Mouse (Mus musculus): Measurements from ENCODE around the gene Gm45716. TPM values are rescaled to one million over a fixed set of nuclear protein-coding genes. Genes with fewer than 3 reads are reported as not detected.

The Gm45716 gene
- total RNA-seq, 1 experiment from 2014 or later: 25.2 TPM

DNA sequence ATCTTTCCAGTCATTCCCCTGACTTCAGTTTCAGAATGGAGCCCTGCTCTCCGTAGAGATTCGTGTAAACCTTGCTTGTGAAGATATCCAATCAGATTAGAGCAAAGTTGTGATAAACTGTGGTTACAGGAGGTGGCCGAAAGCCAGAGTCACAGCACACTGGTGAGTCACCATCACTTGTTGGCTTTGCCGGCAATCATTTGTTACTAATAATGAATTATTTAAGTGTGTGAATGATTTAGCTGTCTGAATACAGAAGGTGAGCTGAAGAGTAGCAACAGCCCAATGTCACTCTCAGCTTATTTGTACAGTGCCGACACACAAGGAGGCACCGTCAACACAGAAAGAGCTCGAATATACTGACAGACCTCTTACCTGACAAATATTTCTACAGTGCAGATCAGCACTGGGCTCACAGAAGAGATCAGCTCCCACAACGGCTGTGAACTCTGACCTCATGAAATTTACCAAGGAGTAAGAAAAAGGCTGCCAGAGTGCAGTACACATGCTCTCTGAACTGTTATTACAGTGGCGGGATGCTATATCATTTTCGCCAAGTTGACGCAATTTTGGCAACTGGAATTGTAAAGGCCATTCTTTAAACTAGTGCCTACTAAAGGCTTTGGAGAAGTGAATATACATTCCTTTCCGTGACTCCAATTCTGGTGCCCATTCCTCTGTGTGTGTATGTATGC lies 9.2 kb downstream of the Gm45716 start:
- ATAC-seq (replicated peaks; ENCODE audit: insufficient number of reproducible peaks, low FRiP score, low TSS enrichment, poor library complexity, severe bottlenecking): no peak

DNA sequence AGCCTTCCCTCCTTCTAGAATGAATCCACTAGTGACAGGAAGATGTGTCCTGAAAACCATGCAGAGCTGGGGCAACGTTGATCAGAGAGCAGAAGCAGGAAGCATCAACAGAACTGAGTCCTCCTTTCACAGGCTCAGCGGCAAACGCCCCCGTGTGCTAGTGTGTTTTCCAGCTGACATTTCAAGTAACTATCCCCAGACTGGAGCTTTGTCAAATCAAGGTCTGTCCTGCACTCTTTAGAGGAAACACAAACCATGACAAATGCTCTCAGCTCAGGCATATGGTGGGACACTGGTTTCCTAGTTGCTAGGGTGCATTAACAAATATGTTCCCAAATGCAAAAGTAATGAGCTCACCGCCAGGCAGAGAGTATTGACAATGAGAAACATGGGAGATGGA lies 10.6 kb downstream of the Gm45716 start:
- ATAC-seq (replicated peaks; ENCODE audit: insufficient number of reproducible peaks, low FRiP score, low TSS enrichment, poor library complexity, severe bottlenecking): no peak

DNA sequence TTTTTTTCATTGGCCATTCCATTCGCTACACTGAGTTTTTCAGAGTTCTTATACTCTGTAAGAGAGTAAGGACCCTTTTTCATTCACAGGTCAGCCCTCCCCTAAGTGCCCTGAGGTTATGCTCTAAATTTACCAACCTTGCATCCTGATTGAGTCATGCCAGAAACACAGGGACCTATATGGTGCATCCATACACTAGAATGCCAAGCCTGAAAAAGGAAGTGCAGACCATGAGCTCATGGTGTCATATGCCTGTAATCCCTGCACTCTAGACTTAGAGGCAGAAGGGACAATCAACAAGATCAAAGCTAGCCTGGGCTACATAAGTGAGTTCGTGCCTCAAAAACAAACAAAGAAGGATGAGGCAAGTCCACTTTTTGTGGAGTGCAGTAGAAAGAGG lies 13.3 kb downstream of the Gm45716 start:
- no peak for ATAC-seq (replicated peaks; ENCODE audit: insufficient number of reproducible peaks, low FRiP score, low TSS enrichment, poor library complexity, severe bottlenecking)

DNA sequence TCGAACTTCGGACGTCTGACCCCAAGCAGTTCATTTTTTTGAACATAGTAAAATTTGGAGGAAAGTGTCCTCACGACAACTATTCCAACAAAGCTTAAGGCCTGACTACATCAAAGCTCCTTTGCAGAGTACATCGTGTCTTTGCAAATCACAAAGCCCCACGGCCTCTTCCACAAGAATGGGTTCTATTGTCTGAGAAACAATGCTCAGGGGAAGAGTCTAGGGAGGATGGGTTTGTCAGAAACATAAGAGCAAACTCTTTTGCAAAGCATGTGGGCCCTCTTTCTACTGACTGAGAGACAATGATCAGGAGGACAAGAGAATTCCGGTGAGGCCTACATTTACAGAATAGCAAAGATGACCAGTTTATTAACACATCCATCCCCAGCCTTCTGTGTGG lies 26.8 kb downstream of the Gm45716 start:
- no peak for ATAC-seq (replicated peaks; ENCODE audit: insufficient number of reproducible peaks, low FRiP score, low TSS enrichment, poor library complexity, severe bottlenecking)

DNA sequence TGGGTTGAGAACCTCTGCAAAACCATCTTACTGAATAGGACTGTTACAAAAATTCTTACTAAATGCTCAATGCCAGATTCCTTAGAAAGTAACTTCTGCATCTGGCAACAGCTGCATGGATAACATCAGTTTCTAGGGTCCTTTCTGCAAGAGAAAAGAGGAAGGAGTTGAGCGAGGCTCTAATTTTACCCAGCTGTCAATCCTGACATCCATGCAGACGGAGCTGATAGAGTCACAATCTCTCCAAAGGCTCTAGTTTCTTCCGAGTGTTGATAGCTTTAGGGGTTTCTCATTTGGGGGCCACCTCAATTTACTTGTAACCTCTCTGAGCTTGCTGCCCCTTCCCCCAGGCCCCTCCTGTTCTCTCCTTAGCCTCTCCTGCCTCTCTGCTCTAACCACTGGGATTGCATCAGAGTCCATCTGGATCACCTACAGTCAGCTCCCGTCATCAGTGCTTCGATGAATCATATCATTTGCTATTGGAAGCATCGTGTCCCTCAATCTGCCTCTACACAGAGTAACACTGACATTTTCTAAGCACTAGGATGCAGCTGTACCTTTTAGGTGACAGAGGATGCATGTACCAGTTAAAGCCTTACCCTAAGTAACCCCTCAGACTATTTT lies 32.7 kb downstream of the Gm45716 start:
- ATAC-seq (replicated peaks; ENCODE audit: insufficient number of reproducible peaks, low FRiP score, low TSS enrichment, poor library complexity, severe bottlenecking): no peak

DNA sequence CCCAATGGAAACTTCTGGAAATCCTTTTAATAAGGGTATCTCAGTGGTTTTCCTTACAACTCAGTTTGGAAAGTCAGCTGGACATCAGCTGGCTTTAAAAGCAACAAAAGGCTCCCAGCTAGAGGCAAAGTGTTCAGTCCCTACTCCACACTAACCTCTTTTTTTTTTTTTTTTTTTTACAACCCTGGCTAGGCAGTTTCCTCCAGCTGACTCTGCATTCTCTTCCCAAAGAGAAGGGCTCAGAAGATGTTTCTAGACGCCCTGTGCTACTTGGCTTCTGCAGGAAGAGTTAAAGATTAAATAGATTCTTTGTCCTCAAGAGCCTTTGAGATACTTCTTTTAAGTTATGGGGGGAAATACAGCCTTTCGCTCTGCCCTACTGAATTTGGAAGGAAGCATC lies 33.3 kb downstream of the Gm45716 start:
- ATAC-seq (replicated peaks; ENCODE audit: insufficient number of reproducible peaks, low FRiP score, low TSS enrichment, poor library complexity, severe bottlenecking): no peak

DNA sequence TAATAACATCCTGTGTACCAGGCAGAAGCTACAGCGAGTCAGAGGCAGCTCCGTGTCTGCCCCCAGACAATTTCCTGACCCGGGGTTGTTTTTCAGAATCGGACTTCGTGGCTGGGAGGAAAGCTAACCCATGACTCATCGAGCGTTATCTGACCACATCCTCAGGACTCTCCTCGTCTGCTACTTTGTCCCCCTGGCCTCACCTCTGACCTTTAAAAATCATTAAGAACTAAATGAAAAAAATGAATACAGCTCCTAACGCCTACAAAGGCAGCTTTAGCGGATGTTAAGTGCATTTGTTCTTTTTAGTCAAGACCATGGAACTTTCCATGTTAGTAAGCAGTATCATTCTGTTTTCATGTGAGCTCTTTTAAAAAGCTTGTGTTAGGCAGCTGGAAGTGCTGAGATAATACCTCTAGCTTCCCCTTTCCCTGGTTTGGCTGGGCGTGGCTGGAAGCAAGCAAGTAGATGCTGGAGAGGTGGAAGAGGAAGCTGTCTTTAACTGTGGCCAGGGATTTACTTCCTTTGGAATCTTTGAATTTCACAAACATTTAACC lies 37.5 kb downstream of the Gm45716 start:
- peak; percentile 85 for ATAC-seq (replicated peaks; ENCODE audit: insufficient number of reproducible peaks, low FRiP score, low TSS enrichment, poor library complexity, severe bottlenecking)

DNA sequence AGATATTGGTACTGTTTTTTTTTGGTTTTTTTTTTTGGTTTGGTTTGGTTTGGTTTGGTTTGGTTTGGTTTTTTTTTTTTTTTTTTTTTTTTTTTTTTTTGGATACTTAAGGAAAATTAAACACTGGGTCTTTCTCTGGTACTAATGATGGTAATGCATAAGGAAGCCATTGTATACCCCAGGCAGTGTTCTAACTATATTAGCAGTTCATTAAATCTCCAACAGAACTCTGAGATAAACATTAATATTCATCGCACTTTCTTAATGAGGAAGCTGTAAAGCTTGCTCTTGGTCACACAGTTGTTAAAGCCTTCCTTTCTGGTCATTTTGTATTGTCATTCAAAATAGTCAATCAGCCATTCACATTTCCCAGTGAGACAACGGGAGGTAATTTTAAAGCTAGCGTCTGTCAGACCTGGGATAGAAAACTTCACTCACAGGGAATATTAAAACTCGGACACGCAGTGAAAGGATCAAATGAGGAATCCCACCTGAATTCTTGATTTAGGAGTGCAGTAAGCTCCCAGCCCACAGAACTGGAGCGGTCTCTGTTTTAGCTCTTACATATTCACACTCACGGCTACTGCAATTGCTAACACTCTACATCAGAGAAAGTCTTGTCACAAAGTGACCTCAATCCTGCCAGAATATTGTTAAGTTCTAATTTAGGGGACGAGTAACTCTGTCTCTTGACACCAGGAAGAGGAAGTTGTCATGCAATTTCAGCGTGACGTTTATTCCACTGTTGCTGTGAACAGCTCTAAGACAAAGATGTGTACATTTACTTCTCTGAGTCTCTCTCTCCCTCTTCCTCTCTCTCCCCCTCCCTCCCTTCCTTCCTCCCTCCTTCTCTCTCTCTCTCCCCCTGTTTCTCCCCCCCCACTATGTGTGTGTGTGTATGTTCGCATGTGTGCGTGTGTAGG lies 39.8 kb downstream of the Gm45716 start:
- ATAC-seq (replicated peaks; ENCODE audit: insufficient number of reproducible peaks, low FRiP score, low TSS enrichment, poor library complexity, severe bottlenecking): 0 out of 2 replicates have a peak, but pooled peaks have one; percentile 17

DNA sequence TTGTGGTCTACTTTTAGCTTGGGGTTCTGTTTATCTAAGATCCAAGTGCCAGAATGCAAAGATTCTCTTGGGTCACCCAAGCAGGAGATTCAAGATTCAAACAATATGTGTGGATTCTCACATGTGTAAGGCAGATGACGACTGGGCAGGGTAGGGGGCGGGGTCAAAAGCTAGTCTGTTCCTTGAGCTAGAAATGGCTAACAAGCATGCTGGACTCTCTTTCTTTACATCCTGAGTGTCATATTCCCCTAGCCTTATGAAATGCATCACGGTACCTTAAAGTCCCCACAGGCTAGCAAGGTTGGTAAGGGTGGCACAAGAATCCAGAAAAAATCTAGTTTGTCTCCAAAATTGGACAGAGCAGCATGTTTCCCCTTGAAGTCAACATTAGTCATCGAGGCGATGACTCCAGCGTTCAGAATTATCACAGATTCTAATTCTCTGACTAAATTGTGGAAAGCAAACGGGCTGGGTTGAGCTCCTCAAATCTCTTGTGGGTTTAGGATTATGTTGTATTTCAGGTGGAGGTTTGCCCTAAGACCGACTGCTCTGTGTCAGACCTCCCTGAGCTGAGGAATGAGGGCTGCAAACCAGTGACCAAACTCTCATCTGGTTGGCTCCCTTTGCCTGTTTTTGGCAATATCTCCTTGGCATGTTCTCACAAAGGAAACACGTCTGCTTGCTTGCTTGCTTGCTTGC lies 40.9 kb downstream of the Gm45716 start:
- no peak for ATAC-seq (replicated peaks; ENCODE audit: insufficient number of reproducible peaks, low FRiP score, low TSS enrichment, poor library complexity, severe bottlenecking)

DNA sequence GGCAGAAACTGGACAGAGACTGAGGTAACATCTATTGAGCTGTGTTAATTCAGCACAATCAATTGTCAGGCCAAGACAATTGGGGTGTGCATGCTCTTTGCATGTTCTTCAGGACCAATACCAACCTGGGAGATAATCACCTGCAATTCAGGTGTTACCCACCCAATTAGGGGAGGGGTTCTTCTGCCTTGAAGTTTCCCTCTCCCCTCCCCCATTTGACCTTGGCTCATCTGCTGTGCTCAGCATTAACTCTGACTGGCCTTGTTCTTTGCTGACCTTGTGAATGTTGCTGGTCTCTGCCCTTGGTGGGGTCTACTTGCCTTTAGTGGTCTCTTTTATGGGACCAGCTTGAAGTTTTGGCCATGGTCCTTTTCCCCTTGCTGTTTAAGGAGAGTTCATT lies 42.3 kb downstream of the Gm45716 start:
- ATAC-seq (replicated peaks; ENCODE audit: insufficient number of reproducible peaks, low FRiP score, low TSS enrichment, poor library complexity, severe bottlenecking): no peak

DNA sequence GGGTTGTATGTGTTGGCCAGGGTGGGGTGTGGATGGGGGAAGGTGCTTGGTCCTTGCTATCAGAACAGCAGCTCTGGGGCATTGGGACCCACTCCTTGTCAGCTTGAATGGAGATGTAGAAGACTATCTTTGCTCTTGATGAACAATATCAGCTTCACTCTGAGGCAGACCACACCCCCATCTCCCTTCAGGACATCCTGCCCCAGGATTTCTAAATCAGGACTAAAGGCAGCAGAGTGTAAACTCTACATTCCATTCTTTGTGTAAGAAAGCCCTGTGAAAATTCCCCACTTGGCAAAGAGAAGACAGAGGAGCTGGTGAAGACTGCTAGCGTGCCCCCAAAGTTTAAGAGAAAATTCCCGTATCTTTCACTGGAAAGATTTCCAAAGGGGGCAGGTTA lies 43.2 kb downstream of the Gm45716 start:
- ATAC-seq (replicated peaks; ENCODE audit: insufficient number of reproducible peaks, low FRiP score, low TSS enrichment, poor library complexity, severe bottlenecking): no peak

DNA sequence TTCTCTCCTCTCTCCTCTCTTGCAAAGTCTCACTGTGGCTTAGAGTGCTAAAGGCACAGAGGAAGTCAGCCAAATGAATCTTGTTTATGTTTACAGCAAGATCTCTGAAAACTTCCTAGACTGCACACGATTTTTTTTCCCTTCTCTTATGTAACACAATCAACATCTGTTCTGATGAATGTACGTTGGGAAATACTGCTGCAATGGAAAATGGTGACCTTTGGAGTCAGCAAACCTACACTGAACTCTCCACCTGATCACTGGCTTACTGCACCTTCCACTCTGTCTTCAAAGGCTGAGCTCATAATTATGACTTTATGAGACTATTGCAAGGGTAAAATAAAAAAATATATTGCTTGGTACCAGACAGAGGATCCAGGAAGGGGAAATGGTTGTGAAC lies 44.1 kb downstream of the Gm45716 start:
- ATAC-seq (replicated peaks; ENCODE audit: insufficient number of reproducible peaks, low FRiP score, low TSS enrichment, poor library complexity, severe bottlenecking): no peak

DNA sequence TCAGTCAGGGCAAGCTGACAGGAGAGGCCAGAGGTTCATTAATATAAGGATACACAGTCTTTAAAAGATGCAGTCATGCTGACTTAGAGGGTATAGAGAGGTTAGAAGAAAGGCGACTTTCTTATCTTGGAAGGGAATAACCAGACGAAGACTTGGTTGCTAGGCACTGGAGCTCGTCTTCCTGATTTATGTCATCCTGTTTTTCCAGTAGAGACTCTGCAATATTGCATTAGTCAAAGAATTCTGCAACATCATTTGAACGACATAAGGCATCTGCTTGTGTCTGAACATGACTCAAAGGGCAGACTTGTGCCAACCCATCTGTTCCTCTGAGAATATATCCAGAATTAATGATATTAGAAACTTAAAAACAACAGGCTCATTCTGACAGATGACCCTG lies 45.2 kb downstream of the Gm45716 start:
- ATAC-seq (replicated peaks; ENCODE audit: insufficient number of reproducible peaks, low FRiP score, low TSS enrichment, poor library complexity, severe bottlenecking): no peak

DNA sequence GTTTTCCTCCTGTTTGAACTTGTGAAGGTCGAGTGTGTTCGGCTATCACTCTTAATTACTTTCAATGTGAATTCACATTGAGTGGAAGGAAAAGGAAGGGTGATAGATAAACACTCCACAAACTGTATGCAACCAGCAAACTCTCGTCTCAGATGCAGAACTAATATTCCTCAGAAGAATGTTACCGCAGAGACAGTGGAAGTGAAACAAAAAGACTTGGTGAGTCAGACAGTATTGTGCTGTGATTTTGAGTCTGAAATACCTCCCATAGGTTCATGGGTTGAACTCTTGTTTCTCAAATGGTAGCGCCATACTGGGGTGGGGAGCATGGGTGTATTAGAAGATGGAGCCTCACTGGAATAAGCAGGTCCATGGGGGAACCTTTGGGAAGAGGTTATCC lies 47.7 kb downstream of the Gm45716 start:
- ATAC-seq (replicated peaks; ENCODE audit: insufficient number of reproducible peaks, low FRiP score, low TSS enrichment, poor library complexity, severe bottlenecking): peak; percentile 66

DNA sequence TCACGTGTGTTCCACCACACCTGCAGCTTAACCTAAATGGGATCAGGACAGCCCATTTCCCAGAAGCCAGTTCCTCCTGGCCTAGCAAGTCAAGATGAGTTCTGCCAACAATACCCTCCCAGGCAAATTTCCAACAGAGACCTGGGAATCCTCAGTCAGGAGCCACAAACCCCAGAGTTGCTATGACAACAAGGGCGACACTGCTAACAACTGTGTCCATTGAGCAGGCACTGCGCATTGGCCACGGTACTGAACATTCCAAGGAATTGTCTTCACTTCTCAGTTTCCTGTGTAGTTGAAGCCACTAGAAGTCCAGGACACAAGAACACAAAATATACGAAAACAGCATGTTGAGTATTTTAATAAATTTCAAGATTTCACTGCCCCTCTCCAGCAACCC lies 50.1 kb downstream of the Gm45716 start:
- no peak for ATAC-seq (replicated peaks; ENCODE audit: insufficient number of reproducible peaks, low FRiP score, low TSS enrichment, poor library complexity, severe bottlenecking)

DNA sequence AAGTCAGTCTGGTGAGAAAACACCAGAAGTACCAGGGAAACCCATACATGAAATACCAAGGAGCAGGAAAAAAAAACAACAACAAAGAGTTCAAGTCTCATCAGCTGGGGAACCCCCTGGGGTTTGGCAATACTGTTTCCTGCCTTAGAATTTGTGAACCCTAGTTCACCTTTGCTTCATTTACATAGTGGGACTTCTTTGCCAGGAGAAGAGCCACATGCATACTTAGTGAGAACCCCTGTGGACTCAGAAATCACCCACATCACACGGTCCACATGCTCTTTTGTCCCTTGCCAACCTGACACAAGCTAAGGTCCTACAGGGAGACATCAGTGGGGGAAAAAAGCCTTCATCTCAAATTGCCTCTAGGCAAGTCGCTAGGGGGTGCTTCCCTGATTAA lies 51.2 kb downstream of the Gm45716 start:
- no peak for ATAC-seq (replicated peaks; ENCODE audit: insufficient number of reproducible peaks, low FRiP score, low TSS enrichment, poor library complexity, severe bottlenecking)

DNA sequence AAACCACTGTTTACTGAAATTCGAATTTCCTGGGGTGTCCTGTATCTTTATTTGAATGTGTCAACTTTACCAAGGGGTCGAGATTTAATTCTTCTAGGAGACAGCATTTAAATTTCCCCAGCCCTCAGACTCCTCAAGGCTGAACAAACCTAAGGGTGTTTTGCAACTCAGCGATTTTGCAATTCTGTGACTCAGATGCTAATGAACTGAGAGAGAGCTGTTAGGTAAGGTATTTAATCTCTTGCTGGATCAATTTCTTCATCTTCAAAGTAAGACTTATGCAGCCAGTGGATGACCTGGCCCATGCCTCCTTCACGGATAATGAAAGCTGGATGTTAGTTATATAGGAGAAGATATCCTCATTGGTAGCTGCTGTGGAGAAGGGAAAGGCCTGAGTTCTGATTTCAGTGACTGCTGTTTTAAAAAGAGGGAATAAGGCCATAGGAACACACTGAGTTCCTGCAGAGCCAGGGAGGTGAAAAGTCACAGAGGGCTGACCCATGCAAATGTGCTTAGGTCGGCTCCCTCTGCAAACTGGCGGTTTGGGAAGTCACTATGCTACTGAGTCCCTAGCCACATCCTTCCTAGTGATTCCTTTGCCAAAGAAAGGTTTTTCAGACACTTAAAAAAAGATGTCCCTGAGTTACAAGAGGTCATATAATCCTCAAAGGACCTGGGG lies 53.3 kb downstream of the Gm45716 start:
- ATAC-seq (replicated peaks; ENCODE audit: insufficient number of reproducible peaks, low FRiP score, low TSS enrichment, poor library complexity, severe bottlenecking): 0 out of 2 replicates have a peak, but pooled peaks have one; percentile 40

DNA sequence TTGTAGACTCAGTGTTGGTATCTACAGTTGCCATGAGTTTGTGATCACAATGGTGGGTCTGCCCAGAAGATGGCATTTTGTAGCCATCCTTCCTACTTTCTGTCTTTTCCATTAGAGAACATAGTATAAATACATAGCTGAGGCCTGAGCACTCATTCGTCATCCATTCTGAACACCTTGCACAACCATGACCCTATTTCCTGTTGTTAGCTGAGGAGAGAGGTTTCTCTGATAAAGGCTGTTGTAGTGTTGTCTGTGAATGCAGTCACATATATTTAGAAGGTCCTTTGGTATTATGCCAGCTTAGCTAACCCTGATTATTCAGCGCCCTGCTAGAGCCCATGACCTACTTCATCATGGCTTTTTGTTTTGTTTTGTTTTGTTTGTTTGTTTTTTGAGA lies 54.4 kb downstream of the Gm45716 start:
- ATAC-seq (replicated peaks; ENCODE audit: insufficient number of reproducible peaks, low FRiP score, low TSS enrichment, poor library complexity, severe bottlenecking): 0 out of 2 replicates have a peak, but pooled peaks have one; percentile 10

All from monocyte, adult 5-6 weeks (primary cell).